Mouse (Mus musculus): ENCODE measurements at regions not wholly inside any gene's neighbourhood (a gene's known extent, or its start where the extent isn't known, plus 50 kb on each side); places are given as distances from the start of the nearest gene placed in this dataset.

- WGBS = 72% methylated on average over 21 of the region's 21 CpGs
- TF ChIP-seq EP300 (IDR thresholded peaks at IDR 0.05) (no peak), CTCF (IDR thresholded peaks at IDR 0.05) (no peak)
- ATAC-seq (no peak), DNase-seq (ENCODE audit: low spot score) (no peak)
- H3K36me3 ChIP-seq (ENCODE audit: insufficient read depth, low read length) = no peaks in the 10 kb centered on the region
- H3K9me3 ChIP-seq (ENCODE audit: low read length) = no peaks in the 10 kb centered on the region
- H3K4me1 ChIP-seq (ENCODE audit: insufficient read depth, low read depth, low read length) = no peaks in the 10 kb centered on the region; the same call in 1 of the 2 replicates
- H3K27ac ChIP-seq (ENCODE audit: low read length) = no peak overlapping the region
- no peaks in the 10 kb centered on the region for H3K27me3 ChIP-seq (replicated peaks; ENCODE audit: insufficient read depth, low read length)
- H3K4me2 ChIP-seq (replicated peaks; ENCODE audit: low read depth, low read length) = no peak overlapping the region
- H3K9ac ChIP-seq (replicated peaks; ENCODE audit: low read depth) = no peak overlapping the region
- no peak overlapping the region for H3K4me3 ChIP-seq (ENCODE audit: low read depth, low read length)
Observed at GRCm38 (mm10) chr10:117496064-117497011, 116.5 kb upstream of the Cpsf6 start.

GRCm38 (mm10) chr10:117494171-117494701, 114.4 kb upstream of the Cpsf6 start:
- no peak for TF ChIP-seq CTCF (IDR thresholded peaks at IDR 0.05)
- no peak for TF ChIP-seq EP300 (IDR thresholded peaks at IDR 0.05)
- DNase-seq (ENCODE audit: low spot score) (peak; percentile 69), ATAC-seq (peak; percentile 81)

GRCm38 (mm10) chr10:117493824-117494121, 114.0 kb upstream of the Cpsf6 start:
- no peak overlapping the region for H3K9ac ChIP-seq (replicated peaks; ENCODE audit: low read depth)
- H3K27ac ChIP-seq (ENCODE audit: low read length) = no peak overlapping the region
- H3K36me3 ChIP-seq (ENCODE audit: insufficient read depth, low read length) = no peaks in the 10 kb centered on the region
- WGBS = 8% methylated on average over 3 of the region's 5 CpGs
- H3K27me3 ChIP-seq (replicated peaks; ENCODE audit: insufficient read depth, low read length) = no peaks in the 10 kb centered on the region
- TF ChIP-seq CTCF (IDR thresholded peaks at IDR 0.05) = no peak
- TF ChIP-seq EP300 (IDR thresholded peaks at IDR 0.05) = no peak
- DNase-seq (ENCODE audit: low spot score) (peak; percentile 43), ATAC-seq (peak; percentile 58; the same call in 1 of the 2 replicates)
- H3K4me2 ChIP-seq (replicated peaks; ENCODE audit: low read depth, low read length) = peak overlapping the region; percentile 59; the same call in 1 of the 2 replicates
- H3K9me3 ChIP-seq (ENCODE audit: low read length) = no peaks in the 10 kb centered on the region
- H3K4me1 ChIP-seq (ENCODE audit: insufficient read depth, low read depth, low read length) = no peaks in the 10 kb centered on the region; the same call in 1 of the 2 replicates
- no peak overlapping the region for H3K4me3 ChIP-seq (ENCODE audit: low read depth, low read length)

More at GRCm38 (mm10) chr10:117494171-117494701, 114.4 kb upstream of the Cpsf6 start:
- Histone ChIP-seq H3K27me3 (replicated peaks; ENCODE audit: insufficient read depth, low read length) (no peaks in the 10 kb centered on the region), H3K27ac (ENCODE audit: low read length) (peak overlapping the region; percentile 68), H3K4me1 (ENCODE audit: insufficient read depth, low read depth, low read length) (no peaks in the 10 kb centered on the region; the same call in 1 of the 2 replicates), H3K4me3 (ENCODE audit: low read depth, low read length) (peak overlapping the region; percentile 36), H3K36me3 (ENCODE audit: insufficient read depth, low read length) (no peaks in the 10 kb centered on the region), H3K4me2 (replicated peaks; ENCODE audit: low read depth, low read length) (peak overlapping the region; percentile 59), H3K9me3 (ENCODE audit: low read length) (no peaks in the 10 kb centered on the region), H3K9ac (replicated peaks; ENCODE audit: low read depth) (no peak overlapping the region)
- WGBS = 5% methylated on average over 18 of the region's 18 CpGs

- DNase-seq (ENCODE audit: low spot score) (no peak), ATAC-seq (no peak)
- Histone ChIP-seq H3K27ac (ENCODE audit: low read length) (no peak overlapping the region), H3K4me2 (replicated peaks; ENCODE audit: low read depth, low read length) (no peak overlapping the region), H3K9me3 (ENCODE audit: low read length) (no peaks in the 10 kb centered on the region), H3K36me3 (ENCODE audit: insufficient read depth, low read length) (no peaks in the 10 kb centered on the region), H3K4me3 (ENCODE audit: low read depth, low read length) (no peak overlapping the region), H3K4me1 (ENCODE audit: insufficient read depth, low read depth, low read length) (no peaks in the 10 kb centered on the region; the same call in 1 of the 2 replicates), H3K9ac (replicated peaks; ENCODE audit: low read depth) (no peak overlapping the region), H3K27me3 (replicated peaks; ENCODE audit: insufficient read depth, low read length) (no peaks in the 10 kb centered on the region)
- TF ChIP-seq EP300 (IDR thresholded peaks at IDR 0.05) = no peak
- TF ChIP-seq CTCF (IDR thresholded peaks at IDR 0.05) = no peak
- WGBS = 82% methylated on average over 3 of the region's 3 CpGs
Observed at GRCm38 (mm10) chr10:117493091-117493823, 113.4 kb upstream of the Cpsf6 start.

GRCm38 (mm10) chr10:117492391-117492990, 112.7 kb upstream of the Cpsf6 start:
- TF ChIP-seq CTCF (IDR thresholded peaks at IDR 0.05) = no peak
- TF ChIP-seq EP300 (IDR thresholded peaks at IDR 0.05) = no peak
- H3K4me1 ChIP-seq (ENCODE audit: insufficient read depth, low read depth, low read length) = no peaks in the 10 kb centered on the region; the same call in 1 of the 2 replicates
- no peak overlapping the region for H3K4me3 ChIP-seq (ENCODE audit: low read depth, low read length)
- ATAC-seq (no peak), DNase-seq (ENCODE audit: low spot score) (no peak)
- H3K27ac ChIP-seq (ENCODE audit: low read length) = no peak overlapping the region
- no peak overlapping the region for H3K4me2 ChIP-seq (replicated peaks; ENCODE audit: low read depth, low read length)
- H3K9me3 ChIP-seq (ENCODE audit: low read length) = no peaks in the 10 kb centered on the region
- no peaks in the 10 kb centered on the region for H3K27me3 ChIP-seq (replicated peaks; ENCODE audit: insufficient read depth, low read length)
- H3K9ac ChIP-seq (replicated peaks; ENCODE audit: low read depth) = no peak overlapping the region
- WGBS = 93% methylated on average over 5 of the region's 5 CpGs
- no peaks in the 10 kb centered on the region for H3K36me3 ChIP-seq (ENCODE audit: insufficient read depth, low read length)

- TF ChIP-seq CTCF (IDR thresholded peaks at IDR 0.05) (no peak), EP300 (IDR thresholded peaks at IDR 0.05) (no peak)
- Histone ChIP-seq H3K9ac (replicated peaks; ENCODE audit: low read depth) (no peak overlapping the region), H3K27me3 (replicated peaks; ENCODE audit: insufficient read depth, low read length) (no peaks in the 10 kb centered on the region), H3K4me3 (ENCODE audit: low read depth, low read length) (no peak overlapping the region), H3K4me1 (ENCODE audit: insufficient read depth, low read depth, low read length) (no peaks in the 10 kb centered on the region; the same call in 1 of the 2 replicates), H3K9me3 (ENCODE audit: low read length) (no peaks in the 10 kb centered on the region), H3K4me2 (replicated peaks; ENCODE audit: low read depth, low read length) (no peak overlapping the region), H3K27ac (ENCODE audit: low read length) (no peak overlapping the region), H3K36me3 (ENCODE audit: insufficient read depth, low read length) (no peaks in the 10 kb centered on the region)
- 67% methylated on average over 1 of the region's 1 CpGs for WGBS
- DNase-seq (ENCODE audit: low spot score) (no peak), ATAC-seq (no peak)
Observed at GRCm38 (mm10) chr10:117491711-117492110, 111.9 kb upstream of the Cpsf6 start.

Measured in lung, postnatal 0 days (tissue).